Mouse (Mus musculus) regulatory T cell (primary cell): ENCODE data around the gene Cstf1.

Source experiments
- in situ Hi-C: fragments of 300-600 bp; cut with MboI, MseI; formaldehyde crosslinking; loops from one replicate; pipeline ENCODE4 v1.15.1; 2025; ENCODE audit warnings: high pct_unique_total_duplicates

Cstf1 gene

DNA sequence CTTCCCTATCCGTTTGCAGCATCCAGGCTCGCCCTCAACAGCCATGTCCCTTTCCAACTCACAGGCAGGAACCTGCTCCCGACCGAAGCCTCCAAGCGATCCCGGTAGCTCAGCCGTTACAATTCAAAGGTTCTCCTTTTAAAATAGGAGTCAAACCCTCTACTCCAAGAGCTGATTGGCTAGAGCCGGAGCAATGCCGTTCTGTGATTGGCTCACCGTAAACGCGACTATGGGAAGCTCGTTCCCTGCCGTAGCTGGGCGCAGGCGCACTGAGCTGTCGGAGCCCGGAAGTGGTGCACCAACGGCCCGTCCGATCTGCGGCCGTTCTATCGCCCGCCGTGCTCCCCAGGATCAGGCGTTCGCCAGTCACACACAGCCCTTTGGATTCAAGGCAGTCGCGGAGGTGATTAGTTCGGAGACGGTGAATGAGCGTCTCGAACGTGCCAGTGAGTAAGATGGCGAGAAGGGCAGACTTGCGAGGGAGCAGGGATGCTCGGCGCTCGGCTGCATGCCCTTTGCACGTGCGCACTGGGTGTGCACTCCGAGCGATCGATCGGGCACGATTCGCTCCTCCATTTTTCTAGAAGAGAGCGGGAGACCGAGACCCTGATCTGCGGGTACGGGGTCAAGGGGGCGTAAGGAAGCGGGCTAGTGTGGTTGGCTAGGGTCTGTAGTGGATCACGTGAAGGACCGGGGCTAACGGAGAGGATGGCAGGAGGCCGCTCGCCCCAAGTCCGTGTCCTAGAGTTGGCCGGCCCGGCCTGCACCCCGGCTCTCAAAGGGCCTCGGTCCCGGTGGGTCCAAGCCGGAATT is at the start of gene Cstf1, which contains the start of gene Aurka:
TSS of gene Cstf1 (plus strand) at position 271 of the 813 bp plus-strand sequence.
TSS of gene Aurka (minus strand) at position 125 of the 813 bp plus-strand sequence.
- in situ Hi-C loops = no loop called here

GRCm38 (mm10) chr2:172320878-172321277 is 49.6 kb upstream of the Cstf1 start:
- in situ Hi-C loops = loop anchor here (5.0 kb wide), 1 partner anchor 94 kb away; no protein-coding TSS in a partner anchor

GRCm38 (mm10) chr2:172328248-172328647 is 42.2 kb upstream of the Cstf1 start:
- in situ Hi-C loops = no loop called here

DNA sequence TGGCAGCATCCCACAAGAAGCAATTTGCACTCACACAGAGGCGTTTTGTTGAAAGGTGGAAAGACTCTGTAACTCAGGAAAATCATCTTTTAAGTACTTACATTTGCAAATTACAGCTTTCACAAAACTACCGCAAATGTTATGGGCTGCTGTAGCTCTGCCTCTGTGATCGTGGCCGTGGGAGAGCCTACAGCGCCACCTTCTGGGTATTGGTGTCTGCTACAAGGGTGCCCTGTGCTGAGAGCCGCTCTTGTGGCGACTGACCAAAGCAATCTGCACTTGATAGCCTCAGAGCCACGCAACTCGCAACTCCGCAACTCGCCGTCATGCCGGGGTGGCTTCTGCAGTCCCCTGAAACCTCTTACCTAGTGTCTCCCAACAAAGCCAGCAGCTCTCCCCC is 41.3 kb upstream of the Cstf1 start:
- in situ Hi-C loops = no loop called here

- in situ Hi-C loops = loop anchor here (5.0 kb wide), 1 partner anchor 86 kb away; no protein-coding TSS in a partner anchor
Measured at GRCm38 (mm10) chr2:172338206-172338942, 32.1 kb upstream of the Cstf1 start.

GRCm38 (mm10) chr2:172340936-172341335 is 29.5 kb upstream of the Cstf1 start:
- in situ Hi-C loops = no loop called here

DNA sequence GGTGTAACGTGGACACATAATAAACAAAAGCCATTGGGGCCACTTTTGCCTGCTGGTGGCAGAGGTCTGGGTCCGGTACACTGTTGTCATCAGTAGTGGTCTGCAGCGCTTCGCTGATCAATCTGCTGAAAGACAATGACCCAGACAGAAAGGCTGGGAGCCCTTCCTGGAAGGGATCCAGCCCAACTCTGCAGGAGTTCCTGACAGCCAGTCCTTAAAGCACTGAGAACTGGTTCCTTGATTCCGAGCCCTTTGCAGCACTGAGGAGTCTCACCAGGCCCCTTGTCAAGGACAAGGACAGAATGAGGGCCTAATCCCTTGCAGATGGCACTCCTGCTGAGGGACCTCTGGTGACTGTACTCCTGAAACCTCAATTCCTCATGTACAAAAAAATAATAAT is 28.9 kb upstream of the Cstf1 start:
- in situ Hi-C loops = no loop called here

- in situ Hi-C loops = no loop called here
Measured at GRCm38 (mm10) chr2:172343751-172344150, 26.7 kb upstream of the Cstf1 start.

GRCm38 (mm10) chr2:172344669-172345068 is 25.8 kb upstream of the Cstf1 start:
- in situ Hi-C loops = no loop called here

- in situ Hi-C loops = no loop called here
Measured at GRCm38 (mm10) chr2:172345258-172345738, 25.2 kb upstream of the Cstf1 start, which contains the start of gene Fam210b. Gene Fam210b (plus strand): TSS chr2:172345565.

- in situ Hi-C loops = no loop called here
Measured at GRCm38 (mm10) chr2:172346034-172346929, 24.2 kb upstream of the Cstf1 start.

DNA sequence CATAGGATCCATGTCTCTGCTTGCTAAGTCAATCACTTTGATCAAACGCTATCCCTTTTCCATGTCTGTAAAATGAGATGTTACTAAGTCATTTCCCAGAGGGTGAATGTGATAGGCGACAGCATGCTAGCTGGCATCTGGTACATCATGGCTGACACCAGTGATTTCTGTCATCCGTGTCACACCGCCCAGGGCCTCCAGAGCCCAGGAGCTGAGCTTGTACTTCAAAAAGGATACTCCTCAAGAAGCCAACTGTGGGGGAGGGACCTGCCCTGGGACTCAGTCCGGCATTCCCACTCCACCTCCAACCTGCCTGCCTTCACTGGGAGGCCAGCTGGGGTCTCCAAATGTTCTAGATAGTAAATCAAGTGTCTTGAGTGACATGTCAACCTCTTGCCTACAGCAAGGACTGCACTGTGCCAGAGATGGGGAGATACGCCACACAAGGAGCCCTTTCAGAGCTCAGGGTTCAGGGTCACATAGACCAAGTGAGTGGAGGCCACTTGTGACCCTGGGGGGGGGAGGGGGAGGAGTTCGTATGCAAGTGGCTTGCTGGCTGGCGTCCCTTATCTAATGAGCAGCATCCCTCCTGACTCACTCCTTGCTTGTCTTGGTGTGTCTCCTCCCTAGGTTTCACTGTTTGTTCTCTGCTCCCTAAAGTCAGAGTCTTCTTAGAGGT is 23.4 kb upstream of the Cstf1 start:
- in situ Hi-C loops = no loop called here

DNA sequence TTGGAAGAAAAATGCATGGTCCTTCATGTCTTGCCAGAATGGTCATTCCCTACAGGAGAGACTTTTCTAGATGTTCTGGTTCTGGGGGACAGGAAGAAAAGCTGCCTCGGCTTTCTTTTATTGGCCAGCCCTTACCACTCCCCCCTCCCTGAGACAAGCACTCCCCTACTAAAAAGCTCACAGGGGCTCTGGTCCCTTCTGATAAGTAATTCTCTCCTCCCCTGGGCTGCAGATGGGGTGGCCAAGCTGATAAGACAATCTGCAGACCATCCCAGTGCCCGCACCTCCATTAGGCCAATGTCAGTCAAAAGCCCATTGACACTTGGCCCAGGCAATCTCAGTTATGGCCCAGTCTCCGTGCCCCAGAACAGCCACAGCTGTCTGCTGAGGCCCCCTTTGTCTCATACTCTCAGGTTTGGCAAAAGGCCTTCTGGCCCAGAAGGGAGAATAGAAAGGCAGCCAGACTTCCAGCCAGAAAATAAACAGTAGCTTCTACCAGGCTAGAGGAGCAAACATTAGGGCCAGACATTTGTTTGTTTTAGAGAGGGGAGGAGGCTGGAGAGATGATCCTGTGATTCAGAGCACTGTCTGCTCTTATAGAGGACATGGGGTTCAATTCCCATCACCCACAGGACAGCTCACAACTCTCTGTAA is 22.1 kb upstream of the Cstf1 start:
- in situ Hi-C loops = no loop called here

- in situ Hi-C loops = no loop called here
Measured at GRCm38 (mm10) chr2:172349776-172350175, 20.7 kb upstream of the Cstf1 start.

- in situ Hi-C loops = no loop called here
Measured at GRCm38 (mm10) chr2:172350773-172351172, 19.7 kb upstream of the Cstf1 start.

GRCm38 (mm10) chr2:172353218-172353617 is 17.3 kb upstream of the Cstf1 start:
- in situ Hi-C loops = no loop called here

GRCm38 (mm10) chr2:172354761-172355160 is 15.7 kb upstream of the Cstf1 start:
- in situ Hi-C loops = no loop called here

DNA sequence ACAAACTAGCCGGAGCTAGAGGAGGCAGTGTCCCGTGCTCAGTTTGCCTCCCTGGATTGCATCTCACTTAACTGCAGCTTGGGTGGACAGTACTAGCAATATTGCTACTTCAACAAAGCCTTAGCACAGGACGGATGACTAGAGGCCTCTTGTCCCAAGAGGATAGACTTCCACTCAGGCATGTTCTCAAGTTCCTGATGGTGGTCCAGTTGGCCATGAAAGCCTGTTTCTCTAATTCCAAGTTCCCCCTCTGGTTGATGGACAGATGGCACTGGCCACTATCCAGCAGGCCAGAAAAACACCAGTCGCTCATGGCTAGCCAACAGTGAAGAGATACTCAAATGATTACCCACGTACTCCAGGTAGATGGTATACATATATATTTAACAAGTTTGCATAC is 14.6 kb upstream of the Cstf1 start:
- in situ Hi-C loops = no loop called here

- in situ Hi-C loops = no loop called here
Measured at GRCm38 (mm10) chr2:172363176-172363575, 7.3 kb upstream of the Cstf1 start.

- in situ Hi-C loops = no loop called here
Measured at GRCm38 (mm10) chr2:172371258-172371657, 777 bp downstream of the Cstf1 start.
